Mouse (Mus musculus): Measurements from ENCODE around the gene Zfp704.
A peak's percentile ranks its signal among the peaks of the same experiment; 100 is the strongest.

Zfp704 gene

DNA sequence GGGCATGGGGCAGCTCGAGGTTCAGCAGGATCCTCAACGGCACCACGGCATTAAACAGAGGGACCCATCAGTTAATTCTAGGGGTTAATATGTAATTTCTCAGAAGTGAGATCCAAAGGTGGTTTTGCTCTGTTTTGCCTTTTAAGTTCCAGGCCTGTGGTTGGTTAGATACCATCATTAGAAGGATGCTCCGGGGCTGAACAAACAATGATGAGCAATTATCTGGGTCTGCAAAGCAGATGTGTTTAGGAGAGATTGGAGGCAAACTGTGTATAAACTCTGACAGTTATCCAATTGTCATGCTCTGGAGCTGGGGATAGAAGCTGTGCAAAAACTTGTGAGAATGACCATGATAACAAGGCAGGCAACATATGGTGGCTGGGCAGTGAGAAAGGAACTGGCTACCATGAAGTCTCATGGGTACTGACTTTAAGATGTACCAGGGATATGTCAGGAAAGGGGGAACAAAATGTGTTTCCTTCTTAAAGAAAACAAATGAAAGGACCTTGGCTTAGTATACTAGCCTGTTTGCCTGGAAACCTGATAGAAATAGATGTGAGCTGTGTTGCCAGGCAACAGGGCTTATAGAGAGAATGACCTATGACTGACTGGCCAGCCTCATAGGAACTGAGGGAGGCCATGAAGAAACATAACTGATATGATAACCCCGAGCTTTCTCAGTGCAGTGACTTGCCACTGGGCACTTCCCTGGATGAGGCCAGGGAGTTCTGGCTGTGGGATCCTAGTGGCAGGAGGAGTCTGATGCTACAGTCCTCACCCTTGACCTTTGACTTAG, 206.4 kb downstream of the Zfp704 start:
- DNase-seq = no peak

DNA sequence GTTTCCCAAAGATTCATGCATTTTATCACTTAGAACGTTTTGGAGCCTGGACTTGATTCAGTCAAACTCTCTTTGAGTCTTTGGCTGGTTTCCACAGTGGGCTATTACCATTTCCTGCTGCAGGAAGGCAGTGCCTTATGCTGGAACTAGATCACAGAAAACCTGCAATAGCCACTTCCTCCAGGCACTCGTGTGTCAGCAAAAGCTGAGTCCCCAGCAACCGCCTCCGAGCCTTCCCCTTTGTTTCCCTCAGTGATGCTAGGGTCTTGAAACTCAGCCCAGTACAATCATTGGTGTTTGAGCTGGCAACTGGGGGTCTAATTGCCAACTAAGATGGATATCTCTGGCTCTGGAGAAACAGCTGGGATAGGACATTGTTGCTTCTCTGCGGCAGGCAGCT, 207.0 kb downstream of the Zfp704 start:
- peak; percentile 21 for DNase-seq

DNA sequence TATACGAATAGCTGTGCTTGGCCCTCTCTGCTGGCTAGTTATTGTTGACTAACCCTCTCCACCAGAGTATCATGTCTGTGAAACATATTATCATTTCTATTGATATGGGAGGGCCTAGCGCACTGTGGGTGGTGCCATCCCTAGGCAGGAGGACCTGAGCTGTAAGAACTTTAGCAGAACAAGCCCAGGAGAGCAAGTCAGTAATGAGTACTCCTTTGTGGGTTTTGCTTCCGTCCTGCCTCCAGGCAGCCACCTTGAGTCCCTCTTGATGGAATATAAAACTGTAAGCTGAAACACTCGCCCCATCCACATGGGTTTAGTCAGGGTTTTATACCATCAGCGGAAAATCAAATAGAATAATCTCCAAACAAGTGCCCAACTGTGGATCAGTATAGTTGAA, 207.5 kb downstream of the Zfp704 start:
- DNase-seq = no peak

DNA sequence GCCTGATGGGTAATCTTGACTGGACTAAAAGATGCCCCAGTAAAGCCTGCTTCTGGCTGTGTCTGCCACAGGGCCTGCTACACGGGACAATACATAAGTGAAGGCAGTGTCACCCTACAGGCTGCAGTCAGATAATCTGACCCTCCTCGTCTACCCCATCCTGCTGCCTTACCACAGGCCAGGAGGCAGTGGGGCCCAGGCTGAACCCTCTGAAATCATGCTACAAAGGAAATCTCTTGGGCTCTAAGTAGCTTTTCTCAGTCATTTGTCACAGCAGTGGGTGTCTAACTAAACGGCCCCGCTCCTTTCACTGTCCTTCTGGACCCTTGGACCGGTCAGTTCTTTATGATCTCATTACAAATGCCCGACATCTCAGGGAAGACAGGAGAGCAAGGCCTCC, 208.2 kb downstream of the Zfp704 start:
- DNase-seq = no peak

DNA sequence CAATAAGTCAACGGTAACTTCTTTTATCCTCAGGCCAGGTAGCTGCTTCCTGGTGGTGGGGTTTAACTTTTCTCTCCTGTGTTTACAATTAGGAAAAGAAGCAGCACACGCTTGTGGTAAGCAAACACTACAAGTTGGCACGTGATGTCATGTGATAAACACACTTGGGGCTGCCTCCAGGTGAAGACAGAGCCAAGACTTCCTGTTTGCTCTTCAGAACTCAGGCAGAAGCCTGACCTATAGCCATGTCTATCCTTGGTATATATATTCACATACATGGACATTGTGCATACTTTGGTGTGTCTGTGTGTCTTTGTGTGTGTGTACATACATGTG, 209.0 kb downstream of the Zfp704 start:
- no peak for DNase-seq

DNA sequence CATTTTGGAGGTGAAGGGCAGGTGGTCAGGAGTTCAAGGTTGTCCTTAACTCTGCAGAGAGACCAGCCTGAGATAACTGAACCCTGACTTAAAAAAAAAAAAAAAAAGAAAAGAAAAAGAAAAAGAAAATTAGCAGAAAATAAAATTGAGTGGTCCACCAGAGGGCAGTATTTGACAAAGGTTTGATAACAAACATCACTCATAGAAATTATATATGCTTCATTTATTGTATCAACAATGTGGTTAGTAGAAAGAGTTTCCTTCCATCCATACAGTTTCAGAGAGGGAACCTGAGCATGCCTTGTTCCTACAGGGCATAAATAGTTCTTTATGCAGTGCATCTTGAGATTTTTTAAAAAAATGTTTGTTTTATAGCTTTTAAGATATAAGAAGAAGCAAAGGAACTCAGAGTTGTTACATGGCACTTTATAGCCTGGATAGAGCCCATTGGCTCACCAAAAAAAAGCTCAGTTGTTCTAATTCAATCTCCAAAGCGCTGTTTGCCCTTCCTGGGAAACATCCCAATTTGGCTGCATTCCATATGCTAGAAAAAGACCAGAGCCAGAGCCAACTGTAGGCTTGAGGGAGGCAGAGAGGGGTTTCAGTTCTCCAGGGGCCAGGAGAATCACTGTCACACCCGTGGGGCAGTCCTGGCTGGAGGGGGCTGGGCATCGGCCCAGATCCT, 209.5 kb downstream of the Zfp704 start:
- DNase-seq = peak; percentile 73

DNA sequence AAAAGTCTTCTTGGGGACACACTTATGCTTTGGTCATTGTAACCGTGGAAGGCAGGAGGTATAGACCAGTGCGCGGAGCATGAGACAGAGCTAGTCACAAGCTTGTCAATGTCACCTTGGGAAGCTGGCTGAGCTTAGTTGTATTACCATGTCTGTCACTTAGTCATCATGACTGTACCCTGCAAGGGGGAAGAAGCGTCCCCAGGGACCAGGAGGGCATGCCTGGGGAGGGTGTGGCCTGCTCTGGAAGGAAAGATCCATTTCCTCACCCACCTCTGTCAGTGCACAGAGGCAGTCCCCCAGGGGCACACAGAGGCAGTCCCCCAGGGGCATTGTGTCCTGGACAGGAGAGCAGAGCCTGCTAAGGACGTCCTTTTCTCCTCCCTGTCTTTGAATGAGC, 211.6 kb downstream of the Zfp704 start:
- DNase-seq = no peak
